Mouse (Mus musculus): ENCODE measurements around the gene Tmeff2. TPM values are rescaled to one million over a fixed set of nuclear protein-coding genes. Genes with fewer than 3 reads are reported as not detected.

Gene Tmeff2
- polyA plus RNA-seq, 1 experiment = 7.7 TPM

DNA sequence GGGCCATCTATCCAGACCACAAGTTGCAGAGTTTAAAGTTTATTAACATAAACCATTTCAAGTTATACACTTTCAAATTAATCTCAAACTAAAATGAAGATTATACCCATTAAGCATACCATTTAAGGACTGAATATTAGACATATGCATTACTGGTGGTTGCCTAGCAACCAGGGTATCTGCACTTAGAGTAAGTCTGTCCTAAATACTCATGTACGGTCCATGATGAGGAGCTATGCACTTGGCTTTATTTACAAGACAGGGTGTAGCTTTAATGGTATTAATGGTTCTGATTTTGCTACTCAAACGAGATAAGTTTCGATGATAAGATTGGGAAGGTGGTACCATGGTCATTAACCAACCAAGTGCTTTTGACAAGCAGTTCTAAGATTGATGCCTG lies 315.2 kb downstream of the Tmeff2 start:
- no peak for DNase-seq
- H3K4me1 ChIP-seq (ENCODE audit: control insufficient read depth, insufficient read depth, low read length) = no peaks in the 10 kb centered on the region
- 73% methylated on average over 3 of the region's 3 CpGs for WGBS
- TF ChIP-seq POLR2A (IDR thresholded peaks at IDR 0.05; ENCODE audit: borderline replicate concordance, extremely low read depth, low read depth, low read length) (no peak), CTCF (IDR thresholded peaks at IDR 0.05; ENCODE audit: insufficient read depth, low read length) (no peak)
- no peak overlapping the region for H3K4me3 ChIP-seq (replicated peaks; ENCODE audit: extremely low read depth, low read depth, low read length)

- no peaks in the 10 kb centered on the region for H3K4me1 ChIP-seq (ENCODE audit: control insufficient read depth, insufficient read depth, low read length)
- no peak for DNase-seq
- no peak for TF ChIP-seq CTCF (IDR thresholded peaks at IDR 0.05; ENCODE audit: insufficient read depth, low read length)
- no peak for TF ChIP-seq POLR2A (IDR thresholded peaks at IDR 0.05; ENCODE audit: borderline replicate concordance, extremely low read depth, low read depth, low read length)
- no peak overlapping the region for H3K4me3 ChIP-seq (replicated peaks; ENCODE audit: extremely low read depth, low read depth, low read length)
- WGBS = 87% methylated on average over 5 of the region's 5 CpGs
Measured at GRCm38 (mm10) chr1:51216292-51217050, 316.0 kb downstream of the Tmeff2 start.

GRCm38 (mm10) chr1:51217227-51217626 lies 316.8 kb downstream of the Tmeff2 start:
- no peak for DNase-seq
- Histone ChIP-seq H3K4me3 (replicated peaks; ENCODE audit: extremely low read depth, low read depth, low read length) (no peak overlapping the region), H3K4me1 (ENCODE audit: control insufficient read depth, insufficient read depth, low read length) (no peaks in the 10 kb centered on the region)
- no peak for TF ChIP-seq CTCF (IDR thresholded peaks at IDR 0.05; ENCODE audit: insufficient read depth, low read length)
- TF ChIP-seq POLR2A (IDR thresholded peaks at IDR 0.05; ENCODE audit: borderline replicate concordance, extremely low read depth, low read depth, low read length) = no peak
- 90% methylated on average over 7 of the region's 7 CpGs for WGBS

DNA sequence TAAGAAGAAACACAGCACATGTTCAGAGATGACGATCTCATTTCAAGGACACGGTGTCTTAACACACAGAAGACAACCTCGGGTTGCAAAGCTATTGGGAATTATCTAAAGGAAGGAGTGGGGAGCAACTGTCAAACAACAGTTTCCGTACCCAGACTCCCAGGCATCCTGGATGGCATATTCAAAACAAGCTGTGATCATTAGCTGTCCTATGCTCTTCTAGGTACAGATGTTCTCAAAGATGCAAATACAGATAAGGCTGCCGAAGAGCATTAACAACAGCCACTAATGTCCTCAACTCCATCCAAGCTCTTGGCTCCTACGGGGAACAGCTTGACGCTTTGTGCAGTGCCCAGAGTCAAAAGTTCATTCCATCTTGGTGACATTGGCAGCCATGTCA lies 324.7 kb downstream of the Tmeff2 start:
- TF ChIP-seq CTCF (IDR thresholded peaks at IDR 0.05; ENCODE audit: insufficient read depth, low read length) = no peak
- TF ChIP-seq POLR2A (IDR thresholded peaks at IDR 0.05; ENCODE audit: borderline replicate concordance, extremely low read depth, low read depth, low read length) = no peak
- 52% methylated on average over 7 of the region's 7 CpGs for WGBS
- Histone ChIP-seq H3K4me3 (replicated peaks; ENCODE audit: extremely low read depth, low read depth, low read length) (no peak overlapping the region), H3K4me1 (ENCODE audit: control insufficient read depth, insufficient read depth, low read length) (peaks cover 7% of the 10 kb centered on the region)
- DNase-seq = no peak

Measured in lung, adult 2 months (tissue).